Mouse (Mus musculus): ENCODE data around the gene Lrrc4.

Lrrc4 gene

GRCm38 (mm10) chr6:28783082-28783647 lies 48.4 kb downstream of the Lrrc4 start:
- no peak for DNase-seq (ENCODE audit: low spot score in 2 of 2)

- no peak for DNase-seq (ENCODE audit: low spot score in 2 of 2)
Observed at GRCm38 (mm10) chr6:28781696-28782095, 49.9 kb downstream of the Lrrc4 start.

- DNase-seq (ENCODE audit: low spot score in 2 of 2): no peak
Observed at GRCm38 (mm10) chr6:28771331-28771730, 60.2 kb downstream of the Lrrc4 start.

- DNase-seq (ENCODE audit: low spot score in 2 of 2): no peak
Observed at GRCm38 (mm10) chr6:28767891-28768481, 63.6 kb downstream of the Lrrc4 start.

GRCm38 (mm10) chr6:28766622-28767021 lies 64.9 kb downstream of the Lrrc4 start:
- DNase-seq (ENCODE audit: low spot score in 2 of 2): no peak

GRCm38 (mm10) chr6:28762132-28762775 lies 69.3 kb downstream of the Lrrc4 start:
- no peak for DNase-seq (ENCODE audit: low spot score in 2 of 2)

GRCm38 (mm10) chr6:28761728-28762127 lies 69.8 kb downstream of the Lrrc4 start:
- DNase-seq (ENCODE audit: low spot score in 2 of 2): no peak

GRCm38 (mm10) chr6:28758293-28758692 lies 73.3 kb downstream of the Lrrc4 start:
- DNase-seq (ENCODE audit: low spot score in 2 of 2): peak in 1 of 2 experiments; percentile 19

GRCm38 (mm10) chr6:28756306-28757018 lies 75.1 kb downstream of the Lrrc4 start:
- no peak for DNase-seq (ENCODE audit: low spot score in 2 of 2)

- no peak for DNase-seq (ENCODE audit: low spot score in 2 of 2)
Observed at GRCm38 (mm10) chr6:28754127-28754898, 77.2 kb downstream of the Lrrc4 start.

GRCm38 (mm10) chr6:28753681-28754080 lies 77.9 kb downstream of the Lrrc4 start:
- no peak for DNase-seq (ENCODE audit: low spot score in 2 of 2)

- DNase-seq (ENCODE audit: low spot score in 2 of 2): no peak
Observed at GRCm38 (mm10) chr6:28753217-28753616, 78.3 kb downstream of the Lrrc4 start.

- no peak for DNase-seq (ENCODE audit: low spot score in 2 of 2)
Observed at GRCm38 (mm10) chr6:28751186-28751585, 80.4 kb downstream of the Lrrc4 start.

- no peak for DNase-seq (ENCODE audit: low spot score in 2 of 2)
Observed at GRCm38 (mm10) chr6:28749224-28749623, 82.3 kb downstream of the Lrrc4 start.

GRCm38 (mm10) chr6:28747931-28748670 lies 83.4 kb downstream of the Lrrc4 start:
- no peak for DNase-seq (ENCODE audit: low spot score in 2 of 2)

GRCm38 (mm10) chr6:28747025-28747424 lies 84.5 kb downstream of the Lrrc4 start:
- no peak for DNase-seq (ENCODE audit: low spot score in 2 of 2)

- no peak for DNase-seq (ENCODE audit: low spot score in 2 of 2)
Observed at GRCm38 (mm10) chr6:28745864-28746263, 85.7 kb downstream of the Lrrc4 start.

- DNase-seq (ENCODE audit: low spot score in 2 of 2): no peak
Observed at GRCm38 (mm10) chr6:28743586-28743985, 88.0 kb downstream of the Lrrc4 start.

GRCm38 (mm10) chr6:28737601-28738000 lies 93.9 kb downstream of the Lrrc4 start:
- DNase-seq (ENCODE audit: low spot score in 2 of 2): no peak

- DNase-seq (ENCODE audit: low spot score in 2 of 2): no peak
Observed at GRCm38 (mm10) chr6:28736665-28737064, 94.9 kb downstream of the Lrrc4 start.

- DNase-seq (ENCODE audit: low spot score in 2 of 2): peak in 1 of 2 experiments; percentile 25
Observed at GRCm38 (mm10) chr6:28735116-28735515, 96.4 kb downstream of the Lrrc4 start.

All from urinary bladder, postnatal 36 days (tissue).